Mouse (Mus musculus) ZHBTc4 (cell line): ENCODE results near the gene Chadl.

ENCODE experiments used
- DNase-seq: peaks from one replicate; pipeline ENCODE4 v3.0.0-alpha.2; 2011; ENCODE audit warnings: low read depth, low spot score

Gene Chadl

DNA sequence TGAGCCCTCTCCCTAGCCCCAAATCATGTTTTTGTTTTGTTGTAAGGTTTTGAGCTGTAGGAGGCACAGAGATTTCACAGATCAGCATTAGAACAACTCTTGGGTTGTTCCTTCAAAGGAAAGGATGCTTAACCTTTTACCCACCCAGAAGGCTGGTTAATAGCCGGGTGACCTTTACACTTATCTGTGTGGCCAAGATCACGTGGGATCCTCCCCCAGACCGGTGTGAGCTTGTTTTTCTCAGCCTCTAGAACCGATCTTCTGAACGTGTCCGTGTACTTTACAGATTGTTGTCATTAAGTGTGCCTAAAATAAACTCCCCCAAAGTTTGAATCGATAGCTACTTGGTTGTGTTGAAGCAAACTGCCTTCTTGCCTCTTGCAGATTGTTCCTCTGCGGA lies 3.5 kb upstream of the Chadl start:
- DNase-seq: peak; percentile 93

DNA sequence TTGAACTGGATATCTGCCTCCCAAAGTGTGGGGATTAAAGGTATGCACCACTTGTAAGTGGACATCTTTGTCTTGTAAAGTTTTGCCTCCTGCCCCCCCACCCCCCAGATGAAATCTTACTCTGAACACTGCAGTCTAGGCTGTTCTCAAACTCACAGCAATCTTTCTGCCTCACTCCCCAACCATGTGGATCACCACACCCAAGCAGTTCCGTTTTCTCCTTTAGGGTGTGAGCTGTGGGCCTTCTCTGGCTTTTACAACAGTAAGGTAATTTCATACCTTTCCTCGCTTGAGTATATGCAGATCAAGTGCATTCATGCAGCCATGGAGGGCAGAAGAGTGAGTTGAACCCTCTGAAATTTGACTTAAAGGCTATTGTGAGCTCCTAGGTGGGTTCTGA lies 3.1 kb upstream of the Chadl start:
- peak; percentile 86 for DNase-seq

GRCm38 (mm10) chr15:81698532-81698931 lies 1.4 kb upstream of the Chadl start:
- no peak for DNase-seq

DNA sequence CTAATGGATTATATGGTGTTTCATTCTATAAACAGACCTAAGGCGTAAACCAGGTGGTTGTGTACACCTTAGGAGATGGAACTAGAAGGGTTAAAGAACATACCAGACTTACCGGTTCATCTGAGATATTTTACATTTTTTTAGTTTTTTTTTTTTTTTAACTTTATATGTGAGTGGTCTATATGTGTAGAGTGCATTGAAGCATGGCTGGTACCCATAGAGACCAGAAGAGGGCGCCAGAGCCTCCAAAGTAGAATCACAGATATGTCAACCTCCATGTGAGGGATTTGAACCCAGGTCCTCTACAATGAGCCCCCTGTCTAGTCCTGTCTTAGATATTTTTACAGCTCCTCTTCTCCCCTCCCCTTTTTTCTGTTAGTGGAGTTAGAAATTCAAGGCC lies 760 bp upstream of the Chadl start:
- DNase-seq: peak; percentile 83

DNA sequence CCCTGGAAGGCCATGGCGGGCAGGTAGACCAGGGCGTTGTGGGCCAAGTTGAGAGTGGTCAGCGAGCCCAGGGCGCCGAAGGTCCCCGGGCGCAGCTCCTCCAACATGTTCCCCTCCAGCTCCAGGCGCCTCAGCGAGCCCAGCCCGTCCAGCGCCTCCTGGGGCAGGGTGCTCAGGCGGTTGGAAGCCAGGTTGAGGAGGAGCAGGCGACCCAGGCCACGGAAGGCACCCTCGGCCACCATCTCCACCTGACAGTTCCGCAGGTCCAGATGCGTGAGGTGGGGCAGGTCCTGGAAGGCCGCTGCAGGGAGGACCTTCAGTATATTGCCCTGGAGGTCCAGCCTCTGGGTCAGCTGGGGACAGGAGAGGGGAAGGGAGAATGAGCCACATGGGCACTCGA lies 2.2 kb downstream of the Chadl start:
- no peak for DNase-seq

GRCm38 (mm10) chr15:81693967-81694881 lies 2.9 kb downstream of the Chadl start:
- DNase-seq: peak; percentile 93

GRCm38 (mm10) chr15:81693366-81693966 lies 3.6 kb downstream of the Chadl start:
- peak; percentile 63 for DNase-seq

DNA sequence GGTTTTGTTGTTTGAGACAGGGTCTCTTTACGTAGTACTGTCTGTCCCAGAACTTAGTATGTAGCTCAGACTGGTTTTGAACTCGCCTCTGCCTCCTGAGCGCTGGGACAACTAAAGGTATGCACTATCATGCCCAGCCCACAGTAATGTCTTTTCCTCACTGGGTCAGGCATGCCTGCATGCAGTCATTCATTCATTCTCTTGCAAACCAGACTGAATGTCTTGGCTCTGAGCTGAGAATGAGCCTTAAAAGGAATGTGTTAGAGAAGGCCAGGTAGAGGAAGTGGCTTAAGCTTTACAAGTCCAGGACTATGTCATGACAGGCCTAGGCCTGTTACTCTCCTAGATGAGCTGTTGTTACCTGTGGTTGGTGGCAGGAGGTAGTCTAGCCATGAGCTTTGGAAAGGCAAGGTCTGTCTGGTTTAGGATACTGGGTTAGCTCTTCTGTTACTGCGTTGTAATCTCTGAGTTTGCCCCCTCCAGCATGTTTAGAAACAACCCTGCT lies 16.7 kb downstream of the Chadl start:
- DNase-seq: peak; percentile 50

GRCm38 (mm10) chr15:81676637-81677036 lies 20.4 kb downstream of the Chadl start:
- DNase-seq: no peak

DNA sequence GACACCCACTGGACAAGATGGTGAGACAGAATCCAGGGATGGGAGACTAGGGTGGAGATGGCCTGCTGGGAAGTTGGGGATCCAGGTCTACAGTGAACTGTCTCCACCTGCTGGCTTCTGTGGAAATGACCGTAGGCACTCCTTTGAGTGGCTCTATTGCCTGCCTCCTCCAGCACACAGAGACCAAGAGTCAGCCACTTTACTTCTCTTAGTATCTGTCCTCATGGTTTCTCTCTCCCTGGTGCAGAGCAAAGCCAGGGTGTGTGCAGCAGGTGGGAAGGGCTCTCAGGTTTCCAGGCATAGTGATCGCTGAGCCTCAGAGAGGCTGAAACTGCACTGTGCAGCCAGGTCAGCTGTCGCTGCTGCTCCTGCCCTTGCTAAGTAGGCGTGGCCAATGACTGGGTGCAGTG lies 26.9 kb downstream of the Chadl start:
- peak; percentile 82 for DNase-seq

GRCm38 (mm10) chr15:81666957-81667356 lies 30.1 kb downstream of the Chadl start:
- DNase-seq: peak; percentile 74

DNA sequence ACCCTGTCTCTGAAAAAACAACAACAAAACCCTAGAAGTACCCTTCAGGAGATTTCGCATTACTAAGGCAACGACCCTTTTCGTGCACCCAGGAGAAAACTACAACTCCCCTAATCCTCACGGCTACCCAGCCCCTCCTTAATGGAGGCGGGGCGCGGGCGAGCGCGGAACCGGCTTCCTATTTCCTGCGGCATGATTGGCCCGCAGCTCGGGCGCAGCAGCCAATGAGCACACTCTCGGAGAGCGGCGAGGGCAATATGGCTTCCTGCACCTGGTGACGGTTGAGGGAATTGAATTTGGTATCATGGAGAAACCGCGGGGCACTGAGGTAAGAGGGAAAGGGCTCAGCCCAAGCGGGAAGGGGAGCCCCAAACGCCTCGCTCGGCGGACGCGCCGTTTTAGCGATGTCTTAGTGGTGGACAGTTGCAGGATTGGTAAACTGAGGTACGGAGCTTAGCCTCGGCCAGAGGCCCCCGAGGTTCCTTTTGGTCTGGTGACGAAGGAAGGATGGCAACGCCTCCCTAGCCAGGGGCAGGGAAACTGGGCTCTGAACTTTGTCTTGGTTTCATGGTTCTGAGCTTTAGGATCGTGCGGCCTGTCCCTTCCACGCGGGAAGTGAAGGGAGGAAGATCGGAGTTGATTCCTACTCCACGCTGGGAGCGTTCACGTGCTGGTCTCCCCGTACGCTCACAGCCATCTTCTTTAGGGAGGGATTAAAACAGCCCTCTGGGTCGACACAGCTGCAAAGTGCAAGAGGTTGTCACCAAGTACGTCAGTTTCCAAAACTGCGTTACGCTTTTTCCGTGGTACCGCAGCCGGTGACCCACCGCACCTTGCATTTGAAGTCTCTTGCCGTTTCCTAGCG lies 33.2 kb downstream of the Chadl start, which contains the start of gene L3mbtl2:
L3mbtl2 (plus strand) TSS at position 193 of the 865 bp plus-strand sequence.
- DNase-seq: peak; percentile 97

- DNase-seq: peak; percentile 84
These were observed 33.8 kb downstream of the Chadl start for GRCm38 (mm10) chr15:81663281-81663680.

- DNase-seq: peak; percentile 19
These were observed 35.4 kb downstream of the Chadl start for GRCm38 (mm10) chr15:81661701-81662100.

GRCm38 (mm10) chr15:81650636-81651035 lies 46.5 kb downstream of the Chadl start:
- DNase-seq: no peak

DNA sequence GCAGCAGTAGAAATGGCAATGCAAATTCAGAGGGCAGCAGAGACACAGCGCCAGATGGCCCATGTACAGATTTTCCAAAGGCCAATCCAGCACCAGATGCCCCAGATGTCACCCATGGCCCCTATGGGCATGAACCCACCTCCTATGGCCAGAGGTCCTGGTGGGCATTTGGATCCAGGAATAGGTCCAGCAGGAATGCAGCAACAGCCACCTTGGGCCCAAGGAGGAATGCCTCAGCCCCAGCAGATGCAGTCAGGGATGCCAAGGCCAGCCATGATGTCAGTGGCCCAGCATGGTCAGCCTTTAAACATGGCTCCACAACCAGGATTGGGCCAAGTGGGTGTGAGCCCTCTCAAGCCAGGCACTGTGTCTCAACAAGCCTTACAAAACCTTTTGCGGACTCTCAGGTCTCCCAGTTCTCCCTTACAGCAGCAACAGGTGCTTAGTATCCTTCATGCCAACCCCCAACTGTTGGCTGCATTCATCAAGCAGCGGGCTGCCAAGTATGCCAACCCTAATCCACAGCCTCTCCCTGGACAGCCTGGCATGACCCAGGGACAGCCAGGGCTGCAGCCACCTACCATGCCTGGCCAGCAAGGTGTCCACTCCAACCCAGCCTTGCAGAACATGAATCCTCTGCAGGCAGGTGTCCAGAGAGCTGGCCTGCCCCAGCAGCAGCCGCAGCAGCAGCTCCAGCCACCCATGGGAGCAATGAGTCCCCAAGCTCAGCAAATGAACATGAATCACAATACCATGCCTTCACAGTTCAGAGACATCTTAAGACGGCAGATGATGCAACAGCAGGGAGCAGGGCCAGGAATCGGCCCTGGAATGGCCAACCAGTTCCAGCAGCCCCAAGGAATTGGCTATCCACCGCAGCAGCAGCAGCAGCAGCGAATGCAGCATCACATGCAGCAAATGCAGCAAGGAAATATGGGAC lies 47.3 kb downstream of the Chadl start:
- no peak for DNase-seq
